In the genomic region with DNA sequence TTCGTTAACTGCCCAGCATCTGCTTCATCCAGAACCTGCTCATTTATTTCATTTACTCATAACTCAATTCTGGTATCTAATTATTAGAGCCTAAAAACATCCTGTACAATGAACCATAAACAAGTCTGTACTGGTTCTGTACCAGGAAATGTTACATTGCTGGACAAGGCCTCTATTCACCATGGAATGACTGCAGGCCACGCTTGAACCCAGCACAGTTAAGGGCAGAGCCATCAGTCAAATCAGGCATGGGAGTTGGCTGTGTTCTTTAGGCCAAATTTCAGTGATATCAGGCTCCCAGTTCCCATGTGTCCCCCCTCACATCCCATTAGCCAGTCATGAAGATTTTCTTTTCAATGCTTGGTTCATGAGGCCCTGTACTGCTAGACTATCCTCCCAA, we compare ENCODE assay signal across 25 mouse cellular contexts. TPM values are rescaled to one million over a fixed set of nuclear protein-coding genes. Genes with fewer than 3 reads are reported as not detected.
DNase-seq lines count a peak whose midpoint lies in the region; ATAC-seq and TF ChIP-seq lines count a peak whose summit lies in the region.
"Had no signal": no experiment of that assay in that cellular context is flagged by ENCODE, and none has a peak within 500 bp of the region (broad histone marks: within the 10 kb centered on the region; RNA-seq: fewer than 3 reads in every experiment).

No protein-coding gene starts in this region.

- peaks cover 7% of the 10 kb centered on the region for H3K4me1 ChIP-seq in intestine, embryonic 14.5 days (replicated peaks; ENCODE audit: control insufficient read depth, insufficient read depth, low read length)
- H3K4me1 ChIP-seq in intestine, postnatal 0 days (replicated peaks; ENCODE audit: control insufficient read depth, insufficient read depth, low read length): no peaks in the 10 kb centered on the region; the same call in 1 of the 2 replicates
- H3K4me1 ChIP-seq in kidney, adult 2 months (ENCODE audit: control insufficient read depth, insufficient read depth, low read length): peaks cover 38% of the 10 kb centered on the region
- H3K4me1 ChIP-seq in liver, adult 2 months (ENCODE audit: control insufficient read depth, insufficient read depth, low read length): peaks cover 59% of the 10 kb centered on the region
- H3K4me1 ChIP-seq in liver, embryonic 11.5 days (replicated peaks; ENCODE audit: control insufficient read depth, insufficient read depth, low read length): no peaks in the 10 kb centered on the region
- H3K4me1 ChIP-seq: embryonic facial prominence, embryonic 15.5 days had no signal

- TF ChIP-seq CTCF in intestine, postnatal 0 days (IDR thresholded peaks at IDR 0.05; ENCODE audit: low read depth): no peak
- TF ChIP-seq CTCF in kidney, adult 2 months (conservative IDR thresholded peaks at IDR 0.05; ENCODE audit: insufficient read depth, insufficient read length, low read depth, low read length): no peak
- no peak for TF ChIP-seq CTCF in liver, adult 2 months (IDR thresholded peaks at IDR 0.05; ENCODE audit: low read depth, low read length)

- no peaks in the 10 kb centered on the region for H3K36me3 ChIP-seq in intestine, embryonic 14.5 days (ENCODE audit: control insufficient read depth, insufficient read depth, low read length)
- no peaks in the 10 kb centered on the region for H3K36me3 ChIP-seq in intestine, postnatal 0 days (ENCODE audit: control insufficient read depth, insufficient read depth)
- H3K36me3 ChIP-seq in kidney, adult 2 months (ENCODE audit: control insufficient read depth, insufficient read depth, low read length): no peaks in the 10 kb centered on the region
- H3K36me3 ChIP-seq in liver, adult 2 months (ENCODE audit: control insufficient read depth, insufficient read depth, low read length): peaks cover 3% of the 10 kb centered on the region; the same call in 1 of the 2 replicates
- no peaks in the 10 kb centered on the region for H3K36me3 ChIP-seq in liver, embryonic 11.5 days (ENCODE audit: control insufficient read depth, insufficient read depth, low read length)
- H3K36me3 ChIP-seq: embryonic facial prominence, embryonic 13.5 days; embryonic facial prominence, embryonic 15.5 days; forebrain, embryonic 10.5 days; forebrain, embryonic 12.5 days had no signal

- no peak overlapping the region for H3K4me3 ChIP-seq in intestine, embryonic 14.5 days (ENCODE audit: low read depth, low read length)
- no peak overlapping the region for H3K4me3 ChIP-seq in intestine, postnatal 0 days (ENCODE audit: low read depth, low read length)
- H3K4me3 ChIP-seq in kidney, adult 2 months (ENCODE audit: insufficient read depth, low read depth, low read length): no peak overlapping the region
- H3K4me3 ChIP-seq in liver, adult 2 months (ENCODE audit: insufficient read depth, low read depth, low read length): no peak overlapping the region
- no peak overlapping the region for H3K4me3 ChIP-seq in liver, embryonic 11.5 days (ENCODE audit: low read depth, low read length)
- H3K4me3 ChIP-seq: embryonic facial prominence, embryonic 13.5 days; embryonic facial prominence, embryonic 15.5 days; erythroblast, embryonic 14.5 days; forebrain, embryonic 10.5 days; forebrain, embryonic 12.5 days had no signal

- H3K27me3 ChIP-seq in intestine, embryonic 14.5 days (replicated peaks; ENCODE audit: control insufficient read depth, insufficient read depth, low read length): no peaks in the 10 kb centered on the region
- no peaks in the 10 kb centered on the region for H3K27me3 ChIP-seq in intestine, postnatal 0 days (replicated peaks; ENCODE audit: control insufficient read depth, insufficient read depth, low read length)
- H3K27me3 ChIP-seq in kidney, adult 2 months (replicated peaks; ENCODE audit: control insufficient read depth, insufficient read depth, low read length): no peaks in the 10 kb centered on the region
- no peaks in the 10 kb centered on the region for H3K27me3 ChIP-seq in liver, adult 2 months (ENCODE audit: control insufficient read depth, insufficient read depth, low read length)
- H3K27me3 ChIP-seq in liver, embryonic 11.5 days (replicated peaks; ENCODE audit: control insufficient read depth, insufficient read depth, low read length): no peaks in the 10 kb centered on the region
- H3K27me3 ChIP-seq: embryonic facial prominence, embryonic 13.5 days; embryonic facial prominence, embryonic 15.5 days; forebrain, embryonic 12.5 days had no signal

- no peak for TF ChIP-seq POLR2A in kidney, adult 2 months (IDR thresholded peaks at IDR 0.05; ENCODE audit: low read depth, low read length)
- TF ChIP-seq POLR2A in liver, adult 2 months (IDR thresholded peaks at IDR 0.05; ENCODE audit: extremely low read depth, insufficient read depth, low read length): no peak

- WGBS in intestine, embryonic 14.5 days: 70% methylated on average over 2 of the region's 2 CpGs
- 80% methylated on average over 2 of the region's 2 CpGs for WGBS in intestine, postnatal 0 days
- 64% methylated on average over 2 of the region's 2 CpGs for WGBS in kidney, adult 2 months
- 79% methylated on average over 2 of the region's 2 CpGs for WGBS in liver, adult 2 months
- 70% methylated on average over 2 of the region's 2 CpGs for WGBS in liver, embryonic 11.5 days

- ATAC-seq in intestine, embryonic 14.5 days (replicated peaks; ENCODE audit: low FRiP score, low TSS enrichment, low read depth): 0 out of 2 replicates have a peak, but pooled peaks have one; percentile 63
- ATAC-seq in intestine, postnatal 0 days: no peak
- no peak for ATAC-seq in liver, embryonic 11.5 days (replicated peaks; ENCODE audit: low FRiP score)
- ATAC-seq: forebrain, embryonic 14.5 days; forebrain, embryonic 16.5 days had no signal

- no peak overlapping the region for H3K27ac ChIP-seq in intestine, embryonic 14.5 days (ENCODE audit: low read depth)
- no peak overlapping the region for H3K27ac ChIP-seq in intestine, postnatal 0 days (ENCODE audit: low read depth, low read length)
- peak overlapping the region; percentile 20; the same call in 1 of the 2 replicates for H3K27ac ChIP-seq in kidney, adult 2 months (ENCODE audit: insufficient read depth, low read depth, low read length)
- H3K27ac ChIP-seq in liver, adult 2 months (replicated peaks; ENCODE audit: insufficient read depth, low read depth, low read length): peak overlapping the region; percentile 79
- H3K27ac ChIP-seq in liver, embryonic 11.5 days (ENCODE audit: low read depth, low read length): no peak overlapping the region
- H3K27ac ChIP-seq: embryonic facial prominence, embryonic 13.5 days; embryonic facial prominence, embryonic 15.5 days; forebrain, embryonic 10.5 days; forebrain, embryonic 12.5 days had no signal

- no peak overlapping the region for H3K4me2 ChIP-seq in intestine, embryonic 14.5 days (ENCODE audit: low read length)
- no peak overlapping the region for H3K4me2 ChIP-seq in intestine, postnatal 0 days (replicated peaks; ENCODE audit: low read depth)
- H3K4me2 ChIP-seq in liver, embryonic 11.5 days: no peak overlapping the region
- H3K4me2 ChIP-seq: embryonic facial prominence, embryonic 13.5 days; embryonic facial prominence, embryonic 15.5 days; forebrain, embryonic 12.5 days had no signal

- DNase-seq in intestine, embryonic 14.5 days (ENCODE audit: low spot score): no peak
- DNase-seq in kidney, adult 2 months: no peak
- DNase-seq in kidney, postnatal 36 days: no peak
- no peak for DNase-seq in liver, adult 2 months (ENCODE audit: extremely low read depth, low read depth, low spot score)
- no peak for DNase-seq in liver, embryonic 11.5 days (ENCODE audit: low spot score)
- DNase-seq in testis, postnatal 14 days (ENCODE audit: low spot score): peak; percentile 7
- DNase-seq in testis, postnatal 10 days (ENCODE audit: low spot score): no peak
- DNase-seq: adrenal gland, adult 2 months; adrenal gland, postnatal 10 days; adrenal gland, postnatal 25 days; cerebellum, adult 11 months; cerebellum, adult 18-20 months; cerebellum, adult 8-10 months; cerebellum, adult 9-11 months; cerebellum, postnatal 14 days; cerebellum, postnatal 36 days had no signal

- no peak overlapping the region for H3K9ac ChIP-seq in intestine, embryonic 14.5 days (ENCODE audit: low read length)
- no peak overlapping the region for H3K9ac ChIP-seq in intestine, postnatal 0 days (ENCODE audit: low read depth, low read length)
- no peak overlapping the region for H3K9ac ChIP-seq in liver, adult 2 months (ENCODE audit: low read depth, low read length)
- H3K9ac ChIP-seq in liver, embryonic 11.5 days (ENCODE audit: low read depth, low read length): no peak overlapping the region
- H3K9ac ChIP-seq: embryonic facial prominence, embryonic 13.5 days; embryonic facial prominence, embryonic 15.5 days; forebrain, embryonic 12.5 days had no signal

- H3K9me3 ChIP-seq in intestine, embryonic 14.5 days (ENCODE audit: control insufficient read depth, low read length): no peaks in the 10 kb centered on the region
- no peaks in the 10 kb centered on the region for H3K9me3 ChIP-seq in intestine, postnatal 0 days (ENCODE audit: control insufficient read depth)
- no peaks in the 10 kb centered on the region for H3K9me3 ChIP-seq in liver, embryonic 11.5 days (ENCODE audit: control insufficient read depth, low read length)
- H3K9me3 ChIP-seq: embryonic facial prominence, embryonic 13.5 days; embryonic facial prominence, embryonic 15.5 days; forebrain, embryonic 10.5 days; forebrain, embryonic 12.5 days had no signal

- H3K79me2 ChIP-seq in liver, adult 2 months (ENCODE audit: control insufficient read depth, insufficient read depth, low read length): peaks cover 40% of the 10 kb centered on the region

RNA-seq across cellular contexts. Expression of a gene that starts 20.6 kb away (rescaled TPM):
- 36.3 and 39.4 TPM in 2 replicates for polyA plus RNA-seq in intestine, embryonic 14.5 days (2014; fragmentation: Nextera tagmentation; extraction: Ambion mirVana)
- polyA plus RNA-seq in intestine, postnatal 0 days (2015; fragmentation: Nextera tagmentation; extraction: Ambion mirVana): 23.4 and 27.2 TPM in 2 replicates
- polyA plus RNA-seq in kidney, adult 2 months (2012; rRNA removed): 12.6 and 17.2 TPM in 2 replicates
- 28.1 and 30.1 TPM in 2 replicates for total RNA-seq in liver, adult 2 months (2014; rRNA removed)
- 20.3 and 21.8 TPM in 2 replicates for polyA plus RNA-seq in liver, adult 2 months (2012; rRNA removed)
- polyA plus RNA-seq in liver, embryonic 11.5 days (2014; fragmentation: Nextera tagmentation; extraction: Ambion mirVana): 14.8 and 16.2 TPM in 2 replicates
- total RNA-seq: MEL had no signal

Comparison
In these comparisons a context has a peak if more than half of its experiments do, and no peak if none do; other contexts are left out.
1. H3K27ac ChIP-seq: peak in kidney, adult 2 months (single experiment) and liver, adult 2 months (single experiment); none in intestine, embryonic 14.5 days (single experiment), intestine, postnatal 0 days (single experiment) and liver, embryonic 11.5 days (single experiment).